Mouse (Mus musculus): ENCODE results near the gene Eno2.

- TF ChIP-seq CTCF (IDR thresholded peaks at IDR 0.05; ENCODE audit: low read depth) (no peak), EP300 (optimal IDR thresholded peaks at IDR 0.05) (no peak)
Observed at GRCm38 (mm10) chr6:124817563-124817962, 48.1 kb upstream of the Eno2 start.

Measured in stomach, postnatal 0 days (tissue).